Mouse (Mus musculus) T-helper 2 cell (primary cell): ENCODE measurements at regions not wholly inside any gene's neighbourhood (a gene's known extent, or its start where the extent isn't known, plus 50 kb on each side); places are given as distances from the start of the nearest gene placed in this dataset.

Experiments
- in situ Hi-C: fragments of 300-600 bp; cut with MboI, MseI; formaldehyde crosslinking; loops from one replicate; pipeline ENCODE4 v1.15.1; 2025; ENCODE audit warnings: high pct_unique_total_duplicates

GRCm38 (mm10) chr3:135001270-135001669, 172.5 kb downstream of the Tacr3 start:
- in situ Hi-C loops = no loop called here

GRCm38 (mm10) chr3:135015784-135016183, 187.0 kb downstream of the Tacr3 start:
- in situ Hi-C loops = no loop called here

- in situ Hi-C loops = no loop called here
Measured at GRCm38 (mm10) chr3:135024366-135024765, 188.0 kb upstream of the Cenpe start.

GRCm38 (mm10) chr3:135024799-135025198, 187.5 kb upstream of the Cenpe start:
- in situ Hi-C loops = no loop called here

GRCm38 (mm10) chr3:135032483-135032882, 179.9 kb upstream of the Cenpe start:
- in situ Hi-C loops = no loop called here

GRCm38 (mm10) chr3:135037383-135037782, 175.0 kb upstream of the Cenpe start:
- in situ Hi-C loops = no loop called here

- in situ Hi-C loops = no loop called here
Measured at GRCm38 (mm10) chr3:135042195-135042594, 170.1 kb upstream of the Cenpe start.

- in situ Hi-C loops = no loop called here
Measured at GRCm38 (mm10) chr3:135045769-135046277, 166.5 kb upstream of the Cenpe start.

GRCm38 (mm10) chr3:135091487-135091886, 120.8 kb upstream of the Cenpe start:
- in situ Hi-C loops = no loop called here

- in situ Hi-C loops = loop anchor here (25.0 kb wide), 1 partner anchor 911 kb away; no protein-coding TSS in a partner anchor
Measured at GRCm38 (mm10) chr3:135100901-135101586, 111.3 kb upstream of the Cenpe start.
